Mouse (Mus musculus): ENCODE results near the gene H6pd. TPM values are rescaled to one million over a fixed set of nuclear protein-coding genes. Genes with fewer than 3 reads are reported as not detected.

The H6pd gene
- polyA plus RNA-seq, 1 experiment from 2014 or later = 2.8 TPM

- Histone ChIP-seq H3K4me1 (replicated peaks; ENCODE audit: control insufficient read depth, insufficient read depth, low read length) (no peaks in the 10 kb centered on the region), H3K4me2 (replicated peaks; ENCODE audit: low read depth, low read length) (no peak overlapping the region)
Measured at GRCm38 (mm10) chr4:150006122-150006854, 2.5 kb downstream of the H6pd start.

GRCm38 (mm10) chr4:150005231-150005630, 3.6 kb downstream of the H6pd start:
- no peaks in the 10 kb centered on the region for H3K27me3 ChIP-seq (ENCODE audit: control insufficient read depth, insufficient read depth, low read length)
- 92% methylated on average over 10 of the region's 10 CpGs for WGBS
- H3K4me1 ChIP-seq (replicated peaks; ENCODE audit: control insufficient read depth, insufficient read depth, low read length) = no peaks in the 10 kb centered on the region
- H3K9ac ChIP-seq (ENCODE audit: low read depth, low read length) = no peak overlapping the region
- no peaks in the 10 kb centered on the region for H3K9me3 ChIP-seq (ENCODE audit: control insufficient read depth, low read length)
- H3K36me3 ChIP-seq (ENCODE audit: control insufficient read depth, insufficient read depth, low read length) = no peaks in the 10 kb centered on the region
- H3K27ac ChIP-seq (ENCODE audit: low read depth, low read length) = no peak overlapping the region
- DNase-seq (ENCODE audit: low spot score) (no peak), ATAC-seq (ENCODE audit: low FRiP score) (no peak)
- no peak overlapping the region for H3K4me3 ChIP-seq (ENCODE audit: low read depth, low read length)
- no peak overlapping the region for H3K4me2 ChIP-seq (replicated peaks; ENCODE audit: low read depth, low read length)

More at GRCm38 (mm10) chr4:150006122-150006854, 2.5 kb downstream of the H6pd start:
- ATAC-seq (ENCODE audit: low FRiP score) (no peak), DNase-seq (ENCODE audit: low spot score) (no peak)
- no peaks in the 10 kb centered on the region for H3K9me3 ChIP-seq (ENCODE audit: control insufficient read depth, low read length)
- H3K27ac ChIP-seq (ENCODE audit: low read depth, low read length) = no peak overlapping the region
- H3K4me3 ChIP-seq (ENCODE audit: low read depth, low read length) = no peak overlapping the region
- H3K36me3 ChIP-seq (ENCODE audit: control insufficient read depth, insufficient read depth, low read length) = no peaks in the 10 kb centered on the region
- 83% methylated on average over 21 of the region's 21 CpGs for WGBS
- H3K9ac ChIP-seq (ENCODE audit: low read depth, low read length) = no peak overlapping the region
- no peaks in the 10 kb centered on the region for H3K27me3 ChIP-seq (ENCODE audit: control insufficient read depth, insufficient read depth, low read length)

- Histone ChIP-seq H3K27me3 (ENCODE audit: control insufficient read depth, insufficient read depth, low read length) (no peaks in the 10 kb centered on the region), H3K9me3 (ENCODE audit: control insufficient read depth, low read length) (no peaks in the 10 kb centered on the region), H3K9ac (ENCODE audit: low read depth, low read length) (no peak overlapping the region), H3K4me2 (replicated peaks; ENCODE audit: low read depth, low read length) (no peak overlapping the region), H3K4me3 (ENCODE audit: low read depth, low read length) (no peak overlapping the region), H3K27ac (ENCODE audit: low read depth, low read length) (no peak overlapping the region), H3K36me3 (ENCODE audit: control insufficient read depth, insufficient read depth, low read length) (no peaks in the 10 kb centered on the region), H3K4me1 (replicated peaks; ENCODE audit: control insufficient read depth, insufficient read depth, low read length) (no peaks in the 10 kb centered on the region)
- DNase-seq (ENCODE audit: low spot score) (no peak), ATAC-seq (ENCODE audit: low FRiP score) (no peak)
- WGBS = 92% methylated on average over 4 of the region's 4 CpGs
Measured at GRCm38 (mm10) chr4:150003641-150004040, 5.2 kb downstream of the H6pd start.

GRCm38 (mm10) chr4:150003021-150003580, 5.7 kb downstream of the H6pd start:
- Histone ChIP-seq H3K9ac (ENCODE audit: low read depth, low read length) (no peak overlapping the region), H3K4me2 (replicated peaks; ENCODE audit: low read depth, low read length) (no peak overlapping the region), H3K27me3 (ENCODE audit: control insufficient read depth, insufficient read depth, low read length) (no peaks in the 10 kb centered on the region), H3K4me1 (replicated peaks; ENCODE audit: control insufficient read depth, insufficient read depth, low read length) (no peaks in the 10 kb centered on the region), H3K27ac (ENCODE audit: low read depth, low read length) (no peak overlapping the region), H3K36me3 (ENCODE audit: control insufficient read depth, insufficient read depth, low read length) (no peaks in the 10 kb centered on the region), H3K4me3 (ENCODE audit: low read depth, low read length) (no peak overlapping the region), H3K9me3 (ENCODE audit: control insufficient read depth, low read length) (no peaks in the 10 kb centered on the region)
- DNase-seq (ENCODE audit: low spot score) (no peak), ATAC-seq (ENCODE audit: low FRiP score) (no peak)
- 66% methylated on average over 7 of the region's 7 CpGs for WGBS

GRCm38 (mm10) chr4:150002021-150002528, 6.7 kb downstream of the H6pd start:
- Histone ChIP-seq H3K4me1 (replicated peaks; ENCODE audit: control insufficient read depth, insufficient read depth, low read length) (no peaks in the 10 kb centered on the region), H3K27me3 (ENCODE audit: control insufficient read depth, insufficient read depth, low read length) (no peaks in the 10 kb centered on the region), H3K27ac (ENCODE audit: low read depth, low read length) (no peak overlapping the region), H3K4me3 (ENCODE audit: low read depth, low read length) (no peak overlapping the region), H3K9me3 (ENCODE audit: control insufficient read depth, low read length) (no peaks in the 10 kb centered on the region), H3K36me3 (ENCODE audit: control insufficient read depth, insufficient read depth, low read length) (no peaks in the 10 kb centered on the region), H3K4me2 (replicated peaks; ENCODE audit: low read depth, low read length) (no peak overlapping the region), H3K9ac (ENCODE audit: low read depth, low read length) (no peak overlapping the region)
- DNase-seq (ENCODE audit: low spot score) = no peak
- 76% methylated on average over 12 of the region's 12 CpGs for WGBS
- no peak for ATAC-seq (ENCODE audit: low FRiP score)

GRCm38 (mm10) chr4:150001221-150001860, 7.5 kb downstream of the H6pd start:
- Histone ChIP-seq H3K4me3 (ENCODE audit: low read depth, low read length) (no peak overlapping the region), H3K27me3 (ENCODE audit: control insufficient read depth, insufficient read depth, low read length) (no peaks in the 10 kb centered on the region), H3K36me3 (ENCODE audit: control insufficient read depth, insufficient read depth, low read length) (no peaks in the 10 kb centered on the region), H3K4me1 (replicated peaks; ENCODE audit: control insufficient read depth, insufficient read depth, low read length) (no peaks in the 10 kb centered on the region), H3K4me2 (replicated peaks; ENCODE audit: low read depth, low read length) (no peak overlapping the region), H3K27ac (ENCODE audit: low read depth, low read length) (no peak overlapping the region), H3K9ac (ENCODE audit: low read depth, low read length) (no peak overlapping the region), H3K9me3 (ENCODE audit: control insufficient read depth, low read length) (no peaks in the 10 kb centered on the region)
- no peak for DNase-seq (ENCODE audit: low spot score)
- ATAC-seq (ENCODE audit: low FRiP score) = no peak
- 72% methylated on average over 10 of the region's 10 CpGs for WGBS

GRCm38 (mm10) chr4:149999931-150000555, 8.8 kb downstream of the H6pd start:
- Histone ChIP-seq H3K36me3 (ENCODE audit: control insufficient read depth, insufficient read depth, low read length) (no peaks in the 10 kb centered on the region), H3K4me1 (replicated peaks; ENCODE audit: control insufficient read depth, insufficient read depth, low read length) (no peaks in the 10 kb centered on the region), H3K9me3 (ENCODE audit: control insufficient read depth, low read length) (no peaks in the 10 kb centered on the region), H3K27ac (ENCODE audit: low read depth, low read length) (no peak overlapping the region), H3K27me3 (ENCODE audit: control insufficient read depth, insufficient read depth, low read length) (no peaks in the 10 kb centered on the region), H3K4me2 (replicated peaks; ENCODE audit: low read depth, low read length) (no peak overlapping the region), H3K4me3 (ENCODE audit: low read depth, low read length) (no peak overlapping the region), H3K9ac (ENCODE audit: low read depth, low read length) (no peak overlapping the region)
- ATAC-seq (ENCODE audit: low FRiP score) (no peak), DNase-seq (ENCODE audit: low spot score) (no peak)
- 87% methylated on average over 15 of the region's 15 CpGs for WGBS

- H3K4me3 ChIP-seq (ENCODE audit: low read depth, low read length) = no peak overlapping the region
- H3K27ac ChIP-seq (ENCODE audit: low read depth, low read length) = no peak overlapping the region
- H3K9me3 ChIP-seq (ENCODE audit: control insufficient read depth, low read length) = no peaks in the 10 kb centered on the region
- 75% methylated on average over 9 of the region's 9 CpGs for WGBS
- DNase-seq (ENCODE audit: low spot score) (no peak), ATAC-seq (ENCODE audit: low FRiP score) (no peak)
- no peak overlapping the region for H3K9ac ChIP-seq (ENCODE audit: low read depth, low read length)
- no peaks in the 10 kb centered on the region for H3K4me1 ChIP-seq (replicated peaks; ENCODE audit: control insufficient read depth, insufficient read depth, low read length)
- no peaks in the 10 kb centered on the region for H3K27me3 ChIP-seq (ENCODE audit: control insufficient read depth, insufficient read depth, low read length)
- H3K36me3 ChIP-seq (ENCODE audit: control insufficient read depth, insufficient read depth, low read length) = no peaks in the 10 kb centered on the region
- no peak overlapping the region for H3K4me2 ChIP-seq (replicated peaks; ENCODE audit: low read depth, low read length)
Measured at GRCm38 (mm10) chr4:149999510-149999900, 9.3 kb downstream of the H6pd start.
